Mouse (Mus musculus): ENCODE data around the gene Reps1. TPM values are rescaled to one million over a fixed set of nuclear protein-coding genes. Genes with fewer than 3 reads are reported as not detected.

Reps1 gene
- 8.9 and 14.0 TPM in 2 replicates for polyA plus RNA-seq (2012; rRNA removed; ENCODE audit: low replicate concordance)

DNA sequence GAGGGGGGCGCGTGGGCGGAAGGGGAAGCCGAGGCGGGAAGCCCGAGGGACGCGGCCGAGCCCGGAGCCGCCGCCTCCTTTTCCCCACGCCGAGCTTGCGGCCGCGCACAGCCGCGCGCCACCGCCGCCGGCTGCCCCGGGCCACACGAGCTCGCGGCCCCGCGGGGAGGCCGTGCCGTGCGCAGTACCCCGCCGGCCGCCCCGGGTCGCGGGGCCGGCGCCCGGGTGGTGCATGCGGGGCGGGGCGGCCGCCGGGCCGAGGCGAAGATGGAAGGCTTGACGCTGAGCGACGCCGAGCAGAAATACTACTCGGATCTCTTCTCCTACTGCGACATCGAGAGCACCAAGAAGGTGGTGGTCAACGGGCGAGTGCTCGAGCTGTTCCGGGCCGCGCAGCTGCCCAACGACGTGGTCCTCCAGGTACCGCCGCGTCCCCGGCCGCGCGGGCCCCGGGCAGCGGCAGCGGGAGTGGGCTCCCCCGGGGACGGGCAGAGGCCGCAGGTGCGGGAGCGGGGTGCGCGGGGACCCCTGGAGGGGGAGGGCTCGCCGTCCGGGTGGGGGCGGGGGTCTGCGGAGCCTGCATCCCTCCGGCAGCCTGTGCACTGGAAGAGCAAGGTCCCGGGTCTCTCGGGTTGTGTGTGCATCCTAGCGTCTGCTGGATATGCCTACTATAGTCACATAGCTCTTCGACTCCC lies at the start of gene Reps1:
Gene Reps1, plus strand, starts transcription at position 166 of the 695 bp plus-strand sequence.

DNA sequence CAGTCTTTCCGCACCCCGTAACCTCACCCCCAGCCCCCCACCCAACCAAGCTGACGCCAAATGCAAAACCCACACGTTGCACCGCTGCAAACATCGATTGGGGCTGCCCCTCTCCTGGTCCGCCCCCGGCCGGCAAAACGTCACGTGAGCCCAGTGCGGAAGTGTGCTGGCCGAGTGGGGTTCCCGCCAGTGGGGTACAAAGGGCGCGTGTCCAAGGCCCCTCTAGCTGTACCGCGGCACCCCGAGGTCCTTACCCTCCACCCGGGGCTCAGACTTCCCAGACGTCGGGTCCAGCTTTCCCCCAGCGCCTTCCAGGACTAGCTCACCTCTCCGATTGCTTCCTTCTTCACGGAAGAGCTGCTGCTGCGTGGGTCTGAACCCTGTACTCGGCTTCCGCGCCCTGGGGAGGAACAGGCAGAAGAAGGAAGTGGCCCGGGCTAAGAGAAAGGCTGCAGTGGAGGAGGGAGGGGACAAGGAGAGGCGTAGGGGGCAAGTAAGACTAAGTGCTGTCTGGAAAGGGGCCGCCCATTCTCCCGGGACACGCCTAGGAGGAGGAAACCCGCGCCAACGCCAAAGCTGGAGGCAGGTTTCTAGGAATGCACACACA lies 32.8 kb upstream of the Reps1 start, which contains the start of gene Abracl:
Gene Abracl, minus strand, starts transcription at position 548 of the 607 bp plus-strand sequence.

Other genes starting within 250 kb of the Reps1 start
- 1.6 and 5.4 TPM in 2 replicates for gene Heca, start 107.8 kb upstream of the Reps1 start, polyA plus RNA-seq (2012; rRNA removed; ENCODE audit: low replicate concordance)
- 1.1 and 4.9 TPM in 2 replicates for gene Abracl, start 32.6 kb upstream of the Reps1 start, polyA plus RNA-seq (2012; rRNA removed; ENCODE audit: low replicate concordance)
- not detected in 2 replicates for gene Ect2l, start 155.0 kb downstream of the Reps1 start, polyA plus RNA-seq (2012; rRNA removed; ENCODE audit: low replicate concordance)
- gene Ccdc28a, start 179.1 kb downstream of the Reps1 start, polyA plus RNA-seq (2012; rRNA removed; ENCODE audit: low replicate concordance) = 26.7 and 32.5 TPM in 2 replicates